Mouse (Mus musculus): ENCODE measurements around the gene Rrp36.

Rrp36 gene

DNA sequence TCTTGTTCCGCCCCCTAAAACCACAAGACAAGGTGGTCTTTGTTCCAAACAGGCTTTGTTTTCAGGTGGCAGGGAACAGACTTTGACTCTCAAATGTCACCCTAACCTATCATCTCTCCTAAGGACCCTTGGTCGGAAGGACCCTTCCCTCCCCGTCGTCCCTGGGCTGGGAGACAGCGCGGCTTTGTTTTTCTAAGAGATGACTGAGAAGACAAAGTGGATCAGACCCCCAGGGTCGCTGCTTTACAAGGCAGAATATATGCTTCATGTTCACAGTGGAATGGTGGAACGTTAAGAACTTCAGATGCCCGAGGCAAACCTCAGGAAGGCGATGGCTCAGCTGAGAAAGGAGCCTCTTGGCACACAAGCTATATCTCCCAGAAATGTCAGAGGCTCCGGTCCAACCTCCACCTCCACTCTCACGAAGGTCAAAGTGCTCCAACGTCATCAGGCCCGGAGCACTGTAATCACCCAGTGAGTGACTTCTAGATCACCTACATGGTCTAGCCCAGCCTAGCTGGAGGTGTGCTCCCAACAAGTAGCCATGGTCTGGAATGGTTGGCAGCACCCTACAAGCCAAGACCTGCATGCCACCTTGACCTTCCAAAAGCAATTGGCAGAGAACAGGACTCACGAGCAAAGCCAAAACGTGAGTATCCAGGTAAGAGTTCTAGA lies 54.3 kb downstream of the Rrp36 start:
- ATAC-seq (ENCODE audit: insufficient number of reproducible peaks, low FRiP score, low TSS enrichment), result no peak

DNA sequence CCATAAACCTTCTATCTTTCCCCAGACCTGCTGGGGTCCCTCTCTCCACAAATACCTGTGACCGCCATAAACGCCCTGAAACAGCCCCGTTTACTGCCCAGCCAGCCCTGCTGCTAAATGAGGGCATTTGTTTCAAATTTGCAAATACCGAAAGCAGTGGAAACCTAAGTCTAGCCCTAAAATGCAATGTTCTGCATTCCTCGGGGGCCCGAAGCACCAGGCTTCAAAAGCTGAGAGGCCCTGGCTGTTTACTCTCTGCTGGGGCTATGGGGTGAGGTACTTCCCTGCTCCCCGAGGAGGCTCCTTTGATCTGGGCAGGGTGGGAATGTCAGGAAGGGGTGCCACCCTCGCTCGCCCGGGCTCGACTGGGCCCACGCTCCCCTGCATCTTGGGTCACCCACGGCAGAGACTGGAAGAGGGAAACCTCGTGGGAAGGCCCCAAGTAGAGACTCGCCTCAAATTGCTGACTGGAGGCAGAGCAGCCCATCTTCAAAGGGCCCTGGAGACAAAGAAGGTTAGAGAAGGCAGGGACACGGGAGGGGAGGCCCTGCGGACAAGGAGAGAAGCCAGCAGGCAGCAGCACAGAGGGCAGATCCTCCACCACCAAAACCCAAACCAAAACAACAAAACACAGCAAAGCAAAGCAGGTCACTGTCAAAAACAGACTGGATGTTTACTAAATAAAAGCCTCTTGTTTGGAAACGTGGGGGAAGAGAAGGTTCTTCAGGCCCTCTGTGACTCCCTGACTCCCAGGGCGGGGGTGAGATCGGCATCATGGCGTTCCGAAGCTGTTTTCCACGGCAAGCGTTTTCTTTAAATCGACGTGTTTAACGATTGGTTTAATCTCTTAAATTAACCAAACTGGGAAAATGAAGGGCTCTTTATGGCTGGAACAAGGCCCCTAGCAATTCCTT lies 55.1 kb downstream of the Rrp36 start:
- no peak for ATAC-seq (ENCODE audit: insufficient number of reproducible peaks, low FRiP score, low TSS enrichment)

DNA sequence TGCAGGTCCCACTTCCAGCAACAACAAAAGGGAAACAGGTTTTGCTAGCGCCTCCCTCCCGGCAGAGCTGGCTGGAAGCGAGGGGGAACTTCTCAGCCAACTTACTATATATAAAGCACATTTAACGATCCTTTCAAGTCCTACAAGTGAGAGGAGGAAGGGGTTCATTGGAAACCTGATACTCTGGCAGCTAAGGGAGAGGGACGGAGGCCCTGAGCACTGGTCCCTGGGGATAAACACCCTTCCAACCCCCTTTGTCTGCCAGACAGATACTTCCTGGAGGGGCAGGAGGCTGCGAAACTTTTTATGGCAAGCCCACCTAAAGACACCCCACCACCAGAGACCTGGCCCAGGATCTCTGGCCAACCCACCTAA lies 55.8 kb downstream of the Rrp36 start:
- ATAC-seq (ENCODE audit: insufficient number of reproducible peaks, low FRiP score, low TSS enrichment), result no peak

DNA sequence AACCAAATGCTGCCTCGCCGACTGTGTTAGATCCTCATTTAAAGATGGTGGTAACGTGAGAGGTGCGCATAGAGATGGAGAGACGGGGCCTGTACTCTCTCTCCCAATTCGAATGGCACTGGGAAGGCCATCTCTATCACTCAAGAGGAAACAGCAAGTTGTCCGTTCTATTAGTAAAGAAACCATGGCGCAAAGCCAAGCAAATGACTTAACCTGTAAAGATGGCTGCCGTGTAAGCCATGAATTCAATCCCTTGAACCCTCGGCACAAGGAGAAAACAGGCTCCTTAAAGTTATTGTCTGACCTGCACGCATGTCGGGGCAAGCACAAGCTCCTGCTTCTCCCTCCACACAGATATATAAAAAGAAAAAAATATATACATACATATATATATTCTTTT lies 56.4 kb downstream of the Rrp36 start:
- ATAC-seq (ENCODE audit: insufficient number of reproducible peaks, low FRiP score, low TSS enrichment), result no peak

Data from cerebellum, adult (tissue).